ENCODE assay signal across 23 mouse cellular contexts in the genomic region with DNA sequence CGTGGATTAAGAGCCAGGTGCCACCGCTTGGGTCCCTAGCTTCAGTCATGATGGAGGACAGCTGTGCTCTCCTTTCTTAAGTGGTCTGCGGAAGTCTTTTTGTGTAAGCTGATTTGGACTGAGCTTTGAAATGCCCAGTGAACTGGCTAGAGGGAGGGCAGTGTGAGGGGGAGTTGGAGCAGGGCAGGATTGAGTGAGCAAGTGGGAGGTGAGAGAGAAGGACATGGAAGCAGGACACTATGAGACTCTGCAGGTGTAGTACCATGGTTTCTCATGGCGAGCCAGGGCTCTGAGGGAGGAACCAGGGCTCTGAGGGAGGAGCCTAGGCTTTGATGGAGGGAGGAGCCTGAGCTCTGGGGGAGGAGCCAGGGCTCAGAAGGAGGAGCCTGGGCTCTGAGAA.
DNase-seq lines count a peak whose midpoint lies in the region; ATAC-seq and TF ChIP-seq lines count a peak whose summit lies in the region.
"Had no signal": no experiment of that assay in that cellular context is flagged by ENCODE, and none has a peak within 500 bp of the region (broad histone marks: within the 10 kb centered on the region; RNA-seq: fewer than 3 reads in every experiment).

No protein-coding gene starts in this region.

- 78% methylated on average over 4 of the region's 4 CpGs for WGBS in forebrain, embryonic 10.5 days
- 78% methylated on average over 4 of the region's 4 CpGs for WGBS in forebrain, postnatal 0 days
- WGBS in kidney, embryonic 16.5 days = 36% methylated on average over 4 of the region's 4 CpGs
- 60% methylated on average over 4 of the region's 4 CpGs for WGBS in kidney, adult 2 months
- WGBS in limb, embryonic 13.5 days = 62% methylated on average over 4 of the region's 4 CpGs
- 65% methylated on average over 4 of the region's 4 CpGs for whole genome bisulfite sequencing in heart, embryonic 11.5 days (ENCODE audit: insufficient replicate concordance)

- no peak for TF ChIP-seq POLR2A in kidney, adult 2 months (IDR thresholded peaks at IDR 0.05; ENCODE audit: low read depth, low read length)

- no peak for ATAC-seq in forebrain, postnatal 0 days
- ATAC-seq in kidney, embryonic 16.5 days (ENCODE audit: low FRiP score, low TSS enrichment) = peak; percentile 79
- no peak for ATAC-seq in limb, embryonic 13.5 days (ENCODE audit: low FRiP score, low read depth)
- no peak for ATAC-seq in heart, embryonic 11.5 days (replicated peaks; ENCODE audit: insufficient number of reproducible peaks, low FRiP score, low TSS enrichment)
- ATAC-seq: activated CD4-positive, CD25-positive, alpha-beta regulatory T cell, adult 4 months; forebrain, embryonic 14.5 days; Patski had no signal

- TF ChIP-seq CTCF in forebrain, postnatal 0 days (IDR thresholded peaks at IDR 0.05; ENCODE audit: low read depth) = no peak
- no peak for TF ChIP-seq CTCF in kidney, adult 2 months (conservative IDR thresholded peaks at IDR 0.05; ENCODE audit: insufficient read depth, insufficient read length, low read depth, low read length)

- H3K4me3 ChIP-seq in forebrain, embryonic 10.5 days = no peak overlapping the region
- no peak overlapping the region for H3K4me3 ChIP-seq in forebrain, postnatal 0 days (ENCODE audit: low read depth, low read length)
- H3K4me3 ChIP-seq in kidney, embryonic 16.5 days (ENCODE audit: low read length) = no peak overlapping the region
- no peak overlapping the region for H3K4me3 ChIP-seq in kidney, adult 2 months (ENCODE audit: insufficient read depth, low read depth, low read length)
- no peak overlapping the region for H3K4me3 ChIP-seq in limb, embryonic 13.5 days
- no peak overlapping the region for H3K4me3 ChIP-seq in heart, embryonic 11.5 days (ENCODE audit: low read depth, low read length)
- H3K4me3 ChIP-seq: heart, embryonic 10.5 days; hindbrain, embryonic 12.5 days; hindbrain, embryonic 15.5 days had no signal

- H3K27ac ChIP-seq in forebrain, embryonic 10.5 days = peak overlapping the region; percentile 40; the same call in 1 of the 2 replicates
- no peak overlapping the region for H3K27ac ChIP-seq in forebrain, postnatal 0 days (ENCODE audit: low read depth, low read length)
- H3K27ac ChIP-seq in kidney, embryonic 16.5 days (ENCODE audit: low read length) = no peak overlapping the region
- H3K27ac ChIP-seq in kidney, adult 2 months (ENCODE audit: insufficient read depth, low read depth, low read length) = no peak overlapping the region
- 0 out of 2 replicates have a peak overlapping the region, but pooled peaks have one; percentile 33 for H3K27ac ChIP-seq in limb, embryonic 13.5 days
- no peak overlapping the region for H3K27ac ChIP-seq in heart, embryonic 11.5 days (ENCODE audit: low read depth, low read length)
- H3K27ac ChIP-seq: heart, embryonic 10.5 days; hindbrain, embryonic 12.5 days; hindbrain, embryonic 15.5 days had no signal

- no peak overlapping the region for H3K9ac ChIP-seq in forebrain, postnatal 0 days
- no peak overlapping the region for H3K9ac ChIP-seq in kidney, embryonic 16.5 days (replicated peaks; ENCODE audit: low read length)
- no peak overlapping the region for H3K9ac ChIP-seq in limb, embryonic 13.5 days
- no peak overlapping the region for H3K9ac ChIP-seq in heart, embryonic 11.5 days (ENCODE audit: low read depth, low read length)
- H3K9ac ChIP-seq: hindbrain, embryonic 12.5 days; hindbrain, embryonic 15.5 days had no signal

- DNase-seq in forebrain, embryonic 10.5 days (ENCODE audit: extremely low spot score, low spot score) = no peak
- DNase-seq in forebrain, postnatal 0 days = no peak
- no peak for DNase-seq in kidney, adult 2 months
- DNase-seq in ZHBTc4 (ENCODE audit: low read depth, low spot score) = peak; percentile 30
- DNase-seq in lung, postnatal 25 days (ENCODE audit: low spot score) = no peak
- DNase-seq: adrenal gland, adult 8-10 months; adrenal gland, postnatal 25 days; B cell, adult 2 months; cerebellum, adult 18-20 months; cerebellum, adult 9-10 months; cerebellum, postnatal 14 days; gastrocnemius, postnatal 25 days; heart, adult 18-20 months had no signal

- H3K9me3 ChIP-seq in forebrain, embryonic 10.5 days = peaks cover 18% of the 10 kb centered on the region
- 0 out of 2 replicates have a peak, but pooled peaks cover 7% of the 10 kb centered on the region for H3K9me3 ChIP-seq in forebrain, postnatal 0 days (ENCODE audit: low read length)
- peaks cover 12% of the 10 kb centered on the region for H3K9me3 ChIP-seq in kidney, embryonic 16.5 days (ENCODE audit: low read length)
- peaks cover 10% of the 10 kb centered on the region for H3K9me3 ChIP-seq in limb, embryonic 13.5 days
- no peaks in the 10 kb centered on the region for H3K9me3 ChIP-seq in heart, embryonic 11.5 days (replicated peaks; ENCODE audit: control insufficient read depth, low read length)
- H3K9me3 ChIP-seq: heart, embryonic 10.5 days; hindbrain, embryonic 15.5 days had no signal

- 0 out of 2 replicates have a peak, but pooled peaks cover 7% of the 10 kb centered on the region for H3K27me3 ChIP-seq in forebrain, embryonic 10.5 days (ENCODE audit: poor library complexity, severe bottlenecking)
- no peaks in the 10 kb centered on the region for H3K27me3 ChIP-seq in forebrain, postnatal 0 days (ENCODE audit: insufficient read depth, low read length)
- no peaks in the 10 kb centered on the region for H3K27me3 ChIP-seq in kidney, embryonic 16.5 days (ENCODE audit: insufficient read depth, low read length)
- H3K27me3 ChIP-seq in kidney, adult 2 months (replicated peaks; ENCODE audit: control insufficient read depth, insufficient read depth, low read length) = no peaks in the 10 kb centered on the region
- H3K27me3 ChIP-seq in limb, embryonic 13.5 days = no peaks in the 10 kb centered on the region
- no peaks in the 10 kb centered on the region for H3K27me3 ChIP-seq in heart, embryonic 11.5 days (ENCODE audit: control insufficient read depth, insufficient read depth, low read length)
- H3K27me3 ChIP-seq: hindbrain, embryonic 12.5 days; hindbrain, embryonic 15.5 days; Patski had no signal

- H3K4me2 ChIP-seq in forebrain, postnatal 0 days (ENCODE audit: low read depth) = no peak overlapping the region
- no peak overlapping the region for H3K4me2 ChIP-seq in kidney, embryonic 16.5 days (replicated peaks; ENCODE audit: low read depth, low read length)
- H3K4me2 ChIP-seq in limb, embryonic 13.5 days (replicated peaks) = no peak overlapping the region
- no peak overlapping the region for H3K4me2 ChIP-seq in heart, embryonic 11.5 days
- H3K4me2 ChIP-seq: hindbrain, embryonic 12.5 days; hindbrain, embryonic 15.5 days had no signal

- H3K36me3 ChIP-seq in forebrain, embryonic 10.5 days (replicated peaks) = no peaks in the 10 kb centered on the region; the same call in 1 of the 2 replicates
- no peaks in the 10 kb centered on the region for H3K36me3 ChIP-seq in forebrain, postnatal 0 days (ENCODE audit: insufficient read depth)
- H3K36me3 ChIP-seq in kidney, embryonic 16.5 days (ENCODE audit: insufficient read depth, low read length) = no peaks in the 10 kb centered on the region
- no peaks in the 10 kb centered on the region for H3K36me3 ChIP-seq in kidney, adult 2 months (ENCODE audit: control insufficient read depth, insufficient read depth, low read length)
- 0 out of 2 replicates have a peak, but pooled peaks cover 5% of the 10 kb centered on the region for H3K36me3 ChIP-seq in limb, embryonic 13.5 days
- H3K36me3 ChIP-seq in heart, embryonic 11.5 days (ENCODE audit: control insufficient read depth, insufficient read depth, low read length) = no peaks in the 10 kb centered on the region
- H3K36me3 ChIP-seq: G1E; heart, embryonic 10.5 days; hindbrain, embryonic 12.5 days; hindbrain, embryonic 15.5 days had no signal

- H3K4me1 ChIP-seq in forebrain, embryonic 10.5 days = peaks cover 25% of the 10 kb centered on the region
- no peaks in the 10 kb centered on the region for H3K4me1 ChIP-seq in forebrain, postnatal 0 days (ENCODE audit: insufficient read depth)
- H3K4me1 ChIP-seq in kidney, embryonic 16.5 days (ENCODE audit: insufficient read depth, low read length) = peaks cover 5% of the 10 kb centered on the region
- no peaks in the 10 kb centered on the region for H3K4me1 ChIP-seq in kidney, adult 2 months (ENCODE audit: control insufficient read depth, insufficient read depth, low read length)
- peaks cover 17% of the 10 kb centered on the region for H3K4me1 ChIP-seq in limb, embryonic 13.5 days
- 0 out of 2 replicates have a peak, but pooled peaks cover 6% of the 10 kb centered on the region for H3K4me1 ChIP-seq in heart, embryonic 11.5 days (ENCODE audit: control insufficient read depth, insufficient read depth, low read length)

Comparison
In these comparisons a context has a peak if more than half of its experiments do, and no peak if none do; other contexts are left out.
1. H3K27ac ChIP-seq: peak in forebrain, embryonic 10.5 days (single experiment) and limb, embryonic 13.5 days (single experiment); none in forebrain, postnatal 0 days (single experiment), kidney, embryonic 16.5 days (single experiment), kidney, adult 2 months (single experiment) and heart, embryonic 11.5 days (single experiment).